Mouse (Mus musculus) small intestine, adult 2 months (tissue): Measurements from ENCODE around the gene Hsd17b1. TPM values are rescaled to one million over a fixed set of nuclear protein-coding genes. Genes with fewer than 3 reads are reported as not detected.

Experiments used
- H3K27ac ChIP-seq: fragments of 200-500 bp; 2 replicates; pipeline ENCODE4 v1.5.1; 2012; ENCODE audit warnings: low read depth, low read length, control low read depth, inconsistent platforms; ENCODE audit not compliant: insufficient read depth
- H3K27me3 ChIP-seq: fragments of 200-500 bp; 2 replicates; pipeline ENCODE4 v1.6.1; 2012; ENCODE audit warnings: mild to moderate bottlenecking, moderate library complexity, low read length, inconsistent platforms; ENCODE audit not compliant: control insufficient read depth, insufficient read depth
- H3K36me3 ChIP-seq: fragments of 200-500 bp; 2 replicates; pipeline ENCODE4 v1.6.1; 2012; ENCODE audit warnings: mild to moderate bottlenecking, low read length, control low read depth, inconsistent platforms; ENCODE audit not compliant: control insufficient read depth, insufficient read depth
- H3K4me1 ChIP-seq: fragments of 200-500 bp; 2 replicates; pipeline ENCODE4 v1.6.1; 2012; ENCODE audit warnings: low read length, inconsistent platforms, mixed read lengths; ENCODE audit not compliant: control insufficient read depth, insufficient read depth, insufficient read length
- H3K4me3 ChIP-seq: fragments of 200-500 bp; 2 replicates; pipeline ENCODE4 v1.5.1; 2012; ENCODE audit warnings: low read depth, mild to moderate bottlenecking, control low read depth, inconsistent platforms, low read length, moderate library complexity
- CTCF ChIP-seq: fragments of 200-500 bp; IDR thresholded peaks from 2 replicates; pipeline ENCODE4 v1.5.1; 2012; ENCODE audit warnings: low read depth, mild to moderate bottlenecking, control low read depth, inconsistent platforms, low read length, moderate library complexity, mixed read lengths; ENCODE audit not compliant: insufficient replicate concordance, insufficient read length; ENCODE audit errors: extremely low read depth
- POLR2A ChIP-seq: fragments of 200-500 bp; IDR thresholded peaks from 2 replicates; pipeline ENCODE4 v1.6.1; 2012; ENCODE audit warnings: low read depth, mild to moderate bottlenecking, control low read depth, inconsistent platforms, low read length, moderate library complexity
- WGBS: fragments of 180-500 bp; shearing (Covaris S2); methylation state at CpG from one replicate; pipeline ENCODE4 v1.1.7; 2018; 5-methylcytosine and 5-hydroxymethylcytosine counted together
- polyA plus RNA-seq: library from polyadenylated mRNA; depleted of rRNA; stranded (reverse); fragments of >200 nt; gene quantifications from 2 replicates; pipeline ENCODE4 v1.2.3, GENCODE M21; 2012

Hsd17b1 gene
- polyA plus RNA-seq, 1 experiment: 0.28 TPM

- WGBS: 88% methylated on average over 8 of the region's 8 CpGs
- Histone ChIP-seq H3K27me3 (no peaks in the 10 kb centered on the region), H3K36me3 (peaks cover 22% of the 10 kb centered on the region), H3K4me1 (peaks cover 25% of the 10 kb centered on the region), H3K27ac (no peak overlapping the region), H3K4me3 (no peak overlapping the region)
- TF ChIP-seq POLR2A (no peak), CTCF (no peak)
Measured at GRCm38 (mm10) chr11:101051617-101052016, 26.6 kb upstream of the Hsd17b1 start.

- H3K4me1 ChIP-seq: peaks cover 37% of the 10 kb centered on the region
- H3K4me3 ChIP-seq: no peak overlapping the region
- no peak for TF ChIP-seq POLR2A
- TF ChIP-seq CTCF: no peak
- 28% methylated on average over 10 of the region's 10 CpGs for WGBS
- H3K27ac ChIP-seq: peak overlapping the region; percentile 77
- peaks cover 17% of the 10 kb centered on the region for H3K36me3 ChIP-seq
- H3K27me3 ChIP-seq: no peaks in the 10 kb centered on the region
Measured at GRCm38 (mm10) chr11:101052751-101053473, 25.3 kb upstream of the Hsd17b1 start.

GRCm38 (mm10) chr11:101053974-101054373, 24.2 kb upstream of the Hsd17b1 start:
- Histone ChIP-seq H3K27me3 (no peaks in the 10 kb centered on the region), H3K27ac (no peak overlapping the region), H3K4me3 (no peak overlapping the region), H3K36me3 (peaks cover 10% of the 10 kb centered on the region; the same call in 1 of the 2 replicates), H3K4me1 (peaks cover 39% of the 10 kb centered on the region)
- 98% methylated on average over 1 of the region's 1 CpGs for WGBS
- TF ChIP-seq POLR2A (no peak), CTCF (peak; percentile 44; the same call in 1 of the 2 replicates)

- 44% methylated on average over 14 of the region's 14 CpGs for WGBS
- Histone ChIP-seq H3K36me3 (peaks cover 4% of the 10 kb centered on the region; the same call in 1 of the 2 replicates), H3K4me3 (no peak overlapping the region), H3K27ac (no peak overlapping the region), H3K4me1 (peaks cover 39% of the 10 kb centered on the region), H3K27me3 (no peaks in the 10 kb centered on the region)
- no peak for TF ChIP-seq POLR2A
- no peak for TF ChIP-seq CTCF
Measured at GRCm38 (mm10) chr11:101055418-101055817, 22.8 kb upstream of the Hsd17b1 start.

GRCm38 (mm10) chr11:101056885-101057284, 21.3 kb upstream of the Hsd17b1 start:
- H3K27me3 ChIP-seq: no peaks in the 10 kb centered on the region
- H3K27ac ChIP-seq: peak overlapping the region; percentile 73
- H3K36me3 ChIP-seq: peaks cover 3% of the 10 kb centered on the region; the same call in 1 of the 2 replicates
- H3K4me1 ChIP-seq: peaks cover 39% of the 10 kb centered on the region
- no peak overlapping the region for H3K4me3 ChIP-seq
- TF ChIP-seq POLR2A: no peak; the same call in 1 of the 2 replicates
- no peak for TF ChIP-seq CTCF
- WGBS: 13% methylated on average over 8 of the region's 8 CpGs

- Histone ChIP-seq H3K36me3 (peaks cover 4% of the 10 kb centered on the region; the same call in 1 of the 2 replicates), H3K27ac (peak overlapping the region; percentile 73; the same call in 1 of the 2 replicates), H3K4me1 (peaks cover 40% of the 10 kb centered on the region), H3K27me3 (no peaks in the 10 kb centered on the region), H3K4me3 (no peak overlapping the region)
- TF ChIP-seq POLR2A: no peak
- peak; percentile 86; the same call in 1 of the 2 replicates for TF ChIP-seq CTCF
- WGBS: 19% methylated on average over 5 of the region's 5 CpGs
Measured at GRCm38 (mm10) chr11:101057860-101058259, 20.4 kb upstream of the Hsd17b1 start.

- Histone ChIP-seq H3K36me3 (peaks cover 7% of the 10 kb centered on the region; the same call in 1 of the 2 replicates), H3K27me3 (no peaks in the 10 kb centered on the region), H3K27ac (peak overlapping the region; percentile 88; the same call in 1 of the 2 replicates), H3K4me1 (peaks cover 43% of the 10 kb centered on the region), H3K4me3 (no peak overlapping the region)
- TF ChIP-seq POLR2A (no peak), CTCF (no peak)
- WGBS: 37% methylated on average over 5 of the region's 5 CpGs
Measured at GRCm38 (mm10) chr11:101058726-101059125, 19.5 kb upstream of the Hsd17b1 start.

- H3K4me1 ChIP-seq: peaks cover 49% of the 10 kb centered on the region
- 89% methylated on average over 10 of the region's 10 CpGs for WGBS
- H3K27ac ChIP-seq: peak overlapping the region; percentile 88
- no peak overlapping the region for H3K4me3 ChIP-seq
- peaks cover 7% of the 10 kb centered on the region; the same call in 1 of the 2 replicates for H3K36me3 ChIP-seq
- H3K27me3 ChIP-seq: no peaks in the 10 kb centered on the region
- TF ChIP-seq POLR2A: no peak
- TF ChIP-seq CTCF: no peak
Measured at GRCm38 (mm10) chr11:101059473-101059872, 18.7 kb upstream of the Hsd17b1 start.
